29 mouse cellular contexts compared by ENCODE assay signal in the genomic region with DNA sequence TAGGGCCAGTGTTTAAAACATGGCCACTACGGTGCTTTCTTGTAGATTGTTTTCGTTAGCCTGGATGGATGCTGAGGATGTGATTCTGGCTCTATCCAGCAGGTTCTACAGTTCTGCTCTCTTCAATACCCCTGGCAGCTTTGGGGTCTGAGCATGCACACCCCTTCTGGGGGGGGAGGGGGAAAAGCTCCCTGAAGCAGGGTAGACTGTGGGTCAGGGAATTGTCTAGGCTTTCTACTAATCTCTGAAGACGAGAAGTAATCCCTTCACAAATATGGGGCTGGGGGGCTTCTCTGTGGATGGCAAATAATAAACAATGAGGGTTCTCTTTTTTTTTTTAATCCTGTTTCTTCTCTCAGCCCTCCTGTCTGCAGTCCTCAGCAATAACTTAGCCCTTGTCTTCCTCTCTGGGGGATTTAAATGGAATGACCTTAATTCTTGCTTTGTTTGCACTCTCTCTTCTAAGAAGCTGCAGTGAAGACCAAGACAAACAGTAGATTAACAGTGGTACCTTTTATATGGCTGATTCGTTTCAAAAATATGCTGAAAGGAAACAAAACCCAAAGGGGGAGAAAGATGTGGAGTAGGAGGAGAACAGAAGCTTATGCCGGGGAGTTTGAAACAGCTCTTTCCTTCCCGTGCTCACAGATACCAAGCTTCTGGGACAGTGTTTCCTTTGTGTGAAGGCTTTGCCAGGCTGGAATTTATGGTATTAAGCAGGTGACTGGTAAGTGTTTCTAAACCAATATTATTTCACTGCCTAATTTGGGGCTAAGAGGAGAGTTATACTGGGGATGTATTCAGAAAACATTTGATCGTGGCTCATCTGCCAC.
DNase-seq lines count a peak whose midpoint lies in the region; ATAC-seq and TF ChIP-seq lines count a peak whose summit lies in the region.
"Had no signal": no experiment of that assay in that cellular context is flagged by ENCODE, and none has a peak within 500 bp of the region (broad histone marks: within the 10 kb centered on the region; RNA-seq: fewer than 3 reads in every experiment).

No protein-coding gene starts in this region.

- no peaks in the 10 kb centered on the region for H3K4me1 ChIP-seq in lung, embryonic 14.5 days (ENCODE audit: insufficient read depth)
- no peaks in the 10 kb centered on the region for H3K4me1 ChIP-seq in embryonic facial prominence, embryonic 11.5 days (ENCODE audit: control insufficient read depth, insufficient read depth, low read length)
- peaks cover 21% of the 10 kb centered on the region for H3K4me1 ChIP-seq in midbrain, embryonic 15.5 days
- H3K4me1 ChIP-seq: intestine, embryonic 15.5 days; liver, embryonic 13.5 days; megakaryocyte, embryonic 14.5 days; neural tube, embryonic 12.5 days; stomach, embryonic 15.5 days had no signal

- H3K36me3 ChIP-seq in lung, embryonic 14.5 days (ENCODE audit: insufficient read depth) = no peaks in the 10 kb centered on the region
- no peaks in the 10 kb centered on the region for H3K36me3 ChIP-seq in embryonic facial prominence, embryonic 11.5 days (replicated peaks; ENCODE audit: control insufficient read depth, insufficient read depth, low read depth, low read length)
- H3K36me3 ChIP-seq in midbrain, embryonic 15.5 days (replicated peaks) = no peaks in the 10 kb centered on the region
- H3K36me3 ChIP-seq: forebrain, embryonic 10.5 days; G1E; hindbrain, embryonic 10.5 days; intestine, embryonic 15.5 days; liver, embryonic 13.5 days; neural tube, embryonic 12.5 days; stomach, embryonic 15.5 days had no signal

- ATAC-seq in lung, embryonic 14.5 days (ENCODE audit: insufficient read depth) = peak; percentile 66
- no peak for ATAC-seq in embryonic facial prominence, embryonic 11.5 days (replicated peaks; ENCODE audit: insufficient number of reproducible peaks, low FRiP score, low TSS enrichment, low read depth)
- ATAC-seq in midbrain, embryonic 15.5 days (replicated peaks) = peak; percentile 25; the same call in 1 of the 2 replicates
- ATAC-seq: hindbrain, embryonic 16.5 days; intestine, embryonic 15.5 days; Patski had no signal

- WGBS in lung, embryonic 14.5 days = 47% methylated on average over 7 of the region's 7 CpGs
- WGBS in embryonic facial prominence, embryonic 11.5 days = 36% methylated on average over 7 of the region's 7 CpGs
- 27% methylated on average over 7 of the region's 7 CpGs for WGBS in midbrain, embryonic 15.5 days

- no peak for TF ChIP-seq POLR2A in brain, embryonic 14.5 days (IDR thresholded peaks at IDR 0.05; ENCODE audit: borderline replicate concordance, extremely low read depth, insufficient read depth, insufficient read length, poor library complexity, severe bottlenecking)

- H3K9me3 ChIP-seq in lung, embryonic 14.5 days (ENCODE audit: low read depth, low read length) = no peaks in the 10 kb centered on the region
- H3K9me3 ChIP-seq in embryonic facial prominence, embryonic 11.5 days (replicated peaks; ENCODE audit: control insufficient read depth, low read length) = no peaks in the 10 kb centered on the region
- no peaks in the 10 kb centered on the region for H3K9me3 ChIP-seq in midbrain, embryonic 15.5 days
- H3K9me3 ChIP-seq: forebrain, embryonic 10.5 days; G1E; hindbrain, embryonic 10.5 days; intestine, embryonic 15.5 days; liver, embryonic 13.5 days; neural tube, embryonic 12.5 days; stomach, embryonic 15.5 days had no signal

- peak overlapping the region; percentile 16 for H3K4me3 ChIP-seq in lung, embryonic 14.5 days (ENCODE audit: low read depth, low read length)
- no peak overlapping the region for H3K4me3 ChIP-seq in embryonic facial prominence, embryonic 11.5 days (ENCODE audit: low read depth, low read length)
- H3K4me3 ChIP-seq in midbrain, embryonic 15.5 days = no peak overlapping the region
- H3K4me3 ChIP-seq: forebrain, embryonic 10.5 days; hindbrain, embryonic 10.5 days; intestine, embryonic 15.5 days; layer of hippocampus, adult 2 months; liver, embryonic 13.5 days; megakaryocyte, embryonic 14.5 days; neural tube, embryonic 12.5 days; stomach, embryonic 15.5 days had no signal

- peak; percentile 59 for DNase-seq in lung, embryonic 14.5 days
- DNase-seq in lung, postnatal 10 days = no peak
- peak; percentile 30 for DNase-seq in brain, embryonic 14.5 days (ENCODE audit: low read depth)
- DNase-seq in embryonic facial prominence, embryonic 11.5 days (ENCODE audit: low spot score) = peak; percentile 7
- DNase-seq in layer of hippocampus, postnatal 14 days (ENCODE audit: low spot score in 2 of 2) = no peak
- no peak for DNase-seq in adipocyte (ENCODE audit: low spot score)
- DNase-seq: adrenal gland, adult 2 months; B cell, adult 2 months; cerebellum, adult 11-12 months; cerebellum, postnatal 25 days; kidney, adult 9 months; kidney, postnatal 25 days; liver, embryonic 13.5 days; lung, postnatal 14 days; thymus, adult 18-20 months; thymus, postnatal 36 days had no signal

- peak overlapping the region; percentile 86 for H3K27ac ChIP-seq in lung, embryonic 14.5 days (ENCODE audit: low read depth)
- H3K27ac ChIP-seq in embryonic facial prominence, embryonic 11.5 days (replicated peaks; ENCODE audit: low read depth, low read length) = no peak overlapping the region
- peak overlapping the region; percentile 2; the same call in 1 of the 2 replicates for H3K27ac ChIP-seq in midbrain, embryonic 15.5 days
- H3K27ac ChIP-seq: hindbrain, embryonic 10.5 days; intestine, embryonic 15.5 days; layer of hippocampus, adult 2 months; liver, embryonic 13.5 days; neural tube, embryonic 12.5 days; stomach, embryonic 15.5 days had no signal

- no peak for TF ChIP-seq CTCF in lung, embryonic 14.5 days (IDR thresholded peaks at IDR 0.05; ENCODE audit: low read depth)
- TF ChIP-seq CTCF in brain, embryonic 14.5 days (IDR thresholded peaks at IDR 0.05; ENCODE audit: borderline replicate concordance, extremely low read depth, insufficient read depth, insufficient read length) = no peak

- no peaks in the 10 kb centered on the region for H3K27me3 ChIP-seq in lung, embryonic 14.5 days (ENCODE audit: insufficient read depth, low read length)
- no peaks in the 10 kb centered on the region for H3K27me3 ChIP-seq in embryonic facial prominence, embryonic 11.5 days (ENCODE audit: control insufficient read depth, insufficient read depth, low read length)
- H3K27me3 ChIP-seq in midbrain, embryonic 15.5 days (replicated peaks) = no peaks in the 10 kb centered on the region
- H3K27me3 ChIP-seq: CH12.LX; intestine, embryonic 15.5 days; megakaryocyte, embryonic 14.5 days; neural tube, embryonic 12.5 days; Patski; stomach, embryonic 15.5 days had no signal

- 0 out of 2 replicates have a peak overlapping the region, but pooled peaks have one; percentile 35 for H3K9ac ChIP-seq in lung, embryonic 14.5 days
- H3K9ac ChIP-seq in embryonic facial prominence, embryonic 11.5 days (replicated peaks; ENCODE audit: low read length) = no peak overlapping the region
- no peak overlapping the region for H3K9ac ChIP-seq in midbrain, embryonic 15.5 days
- H3K9ac ChIP-seq: intestine, embryonic 15.5 days; liver, embryonic 13.5 days; neural tube, embryonic 12.5 days; stomach, embryonic 15.5 days had no signal

- peak overlapping the region; percentile 43; the same call in 1 of the 2 replicates for H3K4me2 ChIP-seq in lung, embryonic 14.5 days
- no peak overlapping the region for H3K4me2 ChIP-seq in embryonic facial prominence, embryonic 11.5 days (ENCODE audit: low read depth, low read length)
- no peak overlapping the region for H3K4me2 ChIP-seq in midbrain, embryonic 15.5 days
- H3K4me2 ChIP-seq: heart, embryonic 11.5 days; intestine, embryonic 15.5 days; liver, embryonic 13.5 days; neural tube, embryonic 12.5 days; stomach, embryonic 15.5 days had no signal

Comparison
In these comparisons a context has a peak if more than half of its experiments do, and no peak if none do; other contexts are left out.
1. DNase-seq: peak in lung, embryonic 14.5 days (single experiment), brain, embryonic 14.5 days (single experiment) and embryonic facial prominence, embryonic 11.5 days (single experiment); none in lung, postnatal 10 days (single experiment), layer of hippocampus, postnatal 14 days (0 of 2) and adipocyte (single experiment).